Comparison of ENCODE assay signal across 16 mouse cellular contexts in genomic region chr9:53271281-53272022, GRCm38 (mm10). TPM values are rescaled to one million over a fixed set of nuclear protein-coding genes. Genes with fewer than 3 reads are reported as not detected.
A peak's percentile ranks its signal among the peaks of the same experiment; 100 is the strongest.
DNase-seq lines count a peak whose midpoint lies in the region; ATAC-seq lines count a peak whose summit lies in the region.
"Had no signal": no experiment of that assay in that cellular context is flagged by ENCODE, and none has a peak within 500 bp of the region (broad histone marks: within the 10 kb centered on the region; RNA-seq: fewer than 3 reads in every experiment).

No protein-coding gene starts in this region.

- no peaks in the 10 kb centered on the region for H3K9me3 ChIP-seq in kidney, embryonic 16.5 days (ENCODE audit: low read length)
- no peaks in the 10 kb centered on the region for H3K9me3 ChIP-seq in neural tube, embryonic 15.5 days (replicated peaks)
- H3K9me3 ChIP-seq: forebrain, embryonic 13.5 days; midbrain, embryonic 10.5 days had no signal

- peak; percentile 69; the same call in 1 of the 2 replicates for ATAC-seq in kidney, embryonic 16.5 days (ENCODE audit: low FRiP score, low TSS enrichment)
- peak; percentile 49; the same call in 1 of the 2 replicates for ATAC-seq in common myeloid progenitor, adult 5-6 weeks (replicated peaks; ENCODE audit: low read depth, poor library complexity, severe bottlenecking)
- peak; percentile 35; the same call in 1 of the 2 replicates for ATAC-seq in megakaryocyte progenitor cell, adult 5-6 weeks (replicated peaks; ENCODE audit: poor library complexity)
- ATAC-seq in neural tube, embryonic 15.5 days (ENCODE audit: low FRiP score): no peak
- ATAC-seq: forebrain, embryonic 13.5 days; lung, postnatal 0 days had no signal

- WGBS in kidney, embryonic 16.5 days: 22% methylated on average over 5 of the region's 5 CpGs
- 69% methylated on average over 5 of the region's 5 CpGs for WGBS in neural tube, embryonic 15.5 days

- no peaks in the 10 kb centered on the region for H3K36me3 ChIP-seq in kidney, embryonic 16.5 days (ENCODE audit: insufficient read depth, low read length)
- H3K36me3 ChIP-seq in neural tube, embryonic 15.5 days: no peaks in the 10 kb centered on the region
- H3K36me3 ChIP-seq: embryonic facial prominence, embryonic 13.5 days; midbrain, embryonic 10.5 days had no signal

- peaks cover 12% of the 10 kb centered on the region for H3K4me1 ChIP-seq in kidney, embryonic 16.5 days (ENCODE audit: insufficient read depth, low read length)
- H3K4me1 ChIP-seq in neural tube, embryonic 15.5 days: no peaks in the 10 kb centered on the region
- H3K4me1 ChIP-seq: forebrain, embryonic 13.5 days had no signal

- no peak for DNase-seq in kidney, postnatal 25 days
- DNase-seq in CD4-positive helper T cell, adult 2 months (ENCODE audit: low read depth, low spot score): peak; percentile 55
- no peak for DNase-seq in right cerebral cortex, adult 18-20 months
- DNase-seq: cerebellum, postnatal 36 days; heart, postnatal 36 days; kidney, adult 18-20 months; right cerebral cortex, postnatal 14 days had no signal

- 0 out of 2 replicates have a peak overlapping the region, but pooled peaks have one; percentile 16 for H3K9ac ChIP-seq in kidney, embryonic 16.5 days (replicated peaks; ENCODE audit: low read length)
- H3K9ac ChIP-seq in neural tube, embryonic 15.5 days (replicated peaks): no peak overlapping the region
- H3K9ac ChIP-seq: embryonic facial prominence, embryonic 13.5 days; forebrain, embryonic 13.5 days had no signal

- no peaks in the 10 kb centered on the region for H3K27me3 ChIP-seq in kidney, embryonic 16.5 days (ENCODE audit: insufficient read depth, low read length)
- H3K27me3 ChIP-seq in neural tube, embryonic 15.5 days (replicated peaks): no peaks in the 10 kb centered on the region
- H3K27me3 ChIP-seq: CH12.LX; embryonic facial prominence, embryonic 13.5 days; forebrain, embryonic 13.5 days had no signal

- no peak overlapping the region for H3K4me3 ChIP-seq in kidney, embryonic 16.5 days (ENCODE audit: low read length)
- no peak overlapping the region for H3K4me3 ChIP-seq in neural tube, embryonic 15.5 days (replicated peaks)
- H3K4me3 ChIP-seq: embryonic facial prominence, embryonic 13.5 days; forebrain, embryonic 13.5 days; midbrain, embryonic 10.5 days had no signal

- H3K27ac ChIP-seq in kidney, embryonic 16.5 days (ENCODE audit: low read length): peak overlapping the region; percentile 92
- no peak overlapping the region for H3K27ac ChIP-seq in neural tube, embryonic 15.5 days (replicated peaks)
- H3K27ac ChIP-seq: forebrain, embryonic 13.5 days; midbrain, embryonic 10.5 days had no signal

- peak overlapping the region; percentile 4; the same call in 1 of the 2 replicates for H3K4me2 ChIP-seq in kidney, embryonic 16.5 days (replicated peaks; ENCODE audit: low read depth, low read length)
- no peak overlapping the region for H3K4me2 ChIP-seq in neural tube, embryonic 15.5 days
- H3K4me2 ChIP-seq: embryonic facial prominence, embryonic 13.5 days; forebrain, embryonic 13.5 days had no signal

RNA-seq across cellular contexts. Expression of gene Ddx10, which starts 23.6 kb away (rescaled TPM):
- polyA plus RNA-seq in kidney, embryonic 16.5 days (2015; fragmentation: Nextera tagmentation; extraction: Ambion mirVana): 30.1 and 31.0 TPM in 2 replicates
- total RNA-seq in common myeloid progenitor, adult 5-6 weeks (2017): 83.3 and 86.2 TPM in 2 replicates
- 55.8 and 62.1 TPM in 2 replicates for total RNA-seq in megakaryocyte progenitor cell, adult 5-6 weeks (2015)
- total RNA-seq in megakaryocyte progenitor cell, adult 5-6 weeks (2017): 57.4 and 82.6 TPM in 2 replicates
- 23.4 and 27.1 TPM in 2 replicates for polyA plus RNA-seq in neural tube, embryonic 15.5 days (2015; fragmentation: Nextera tagmentation; extraction: Ambion mirVana)

RNA-seq across cellular contexts. Expression of gene Exph5, which starts 30.0 kb away (rescaled TPM):
- 2.2 and 3.3 TPM in 2 replicates for polyA plus RNA-seq in kidney, embryonic 16.5 days (2015; fragmentation: Nextera tagmentation; extraction: Ambion mirVana)
- total RNA-seq in common myeloid progenitor, adult 5-6 weeks (2017): not detected in 2 replicates
- total RNA-seq in megakaryocyte progenitor cell, adult 5-6 weeks (2015): 0.07 TPM in 1 of 2 replicates, not detected in the other
- 0.03 TPM in 1 of 2 replicates, not detected in the other for total RNA-seq in megakaryocyte progenitor cell, adult 5-6 weeks (2017)
- 0.38 and 0.66 TPM in 2 replicates for polyA plus RNA-seq in neural tube, embryonic 15.5 days (2015; fragmentation: Nextera tagmentation; extraction: Ambion mirVana)
- total RNA-seq: CH12.LX had no signal
- polyA plus RNA-seq: forebrain, embryonic 13.5 days had no signal
